Mouse (Mus musculus) olfactory bulb, adult 2 months (tissue): ENCODE measurements at regions not wholly inside any gene's neighbourhood (a gene's known extent, or its start where the extent isn't known, plus 50 kb on each side); places are given as distances from the start of the nearest gene placed in this dataset.

Source experiments
- CTCF ChIP-seq: fragments of 200-500 bp; IDR thresholded peaks from 2 replicates; pipeline ENCODE4 v1.5.1; 2012; ENCODE audit warnings: low read depth, mild to moderate bottlenecking, low read length, moderate library complexity; ENCODE audit not compliant: insufficient read depth
- POLR2A ChIP-seq: fragments of 200-500 bp; IDR thresholded peaks from 2 replicates; pipeline ENCODE4 v1.6.1; 2012; ENCODE audit warnings: mild to moderate bottlenecking, low read depth, low read length, moderate library complexity; ENCODE audit not compliant: insufficient read depth

GRCm38 (mm10) chr5:64498431-64498830, 304.8 kb upstream of the Klf3 start:
- TF ChIP-seq CTCF (no peak), POLR2A (no peak)
